Mouse (Mus musculus) heart, postnatal 25 days (tissue): ENCODE data around the gene Cks1b. TPM values are rescaled to one million over a fixed set of nuclear protein-coding genes. Genes with fewer than 3 reads are reported as not detected.
A peak's percentile ranks its signal among the peaks of the same experiment; 100 is the strongest.

Experiments
- DNase-seq: peaks from one replicate; pipeline ENCODE4 v3.0.0; 2022; ENCODE audit warnings: low spot score
- intact Hi-C: fragments of 180-260 bp; cut with DNase I; formaldehyde crosslinking; loops from one replicate; pipeline ENCODE4 v1.15.1; 2025
- total RNA-seq, 2 experiments: library from RNA; stranded (reverse); gene quantifications; 2 replicates each; pipeline ENCODE4 v1.2.3; 2021

The Cks1b gene
- total RNA-seq, 2 experiments from 2014 or later: 4.1 to 4.7 TPM

GRCm38 (mm10) chr3:89386438-89387420 lies 31.5 kb downstream of the Cks1b start:
- no peak for DNase-seq

GRCm38 (mm10) chr3:89385451-89385850 lies 32.7 kb downstream of the Cks1b start:
- DNase-seq: no peak
- intact Hi-C loops: no loop called here

More at GRCm38 (mm10) chr3:89386438-89387420, 31.5 kb downstream of the Cks1b start:
- intact Hi-C loops: no loop called here

GRCm38 (mm10) chr3:89384331-89385076 lies 33.7 kb downstream of the Cks1b start:
- intact Hi-C loops: no loop called here
- DNase-seq: no peak

- intact Hi-C loops: no loop called here
- DNase-seq: no peak
These were observed 34.4 kb downstream of the Cks1b start for GRCm38 (mm10) chr3:89383651-89384255.

GRCm38 (mm10) chr3:89382950-89383349 lies 35.2 kb downstream of the Cks1b start:
- no peak for DNase-seq
- intact Hi-C loops: no loop called here

GRCm38 (mm10) chr3:89382033-89382882 lies 35.9 kb downstream of the Cks1b start:
- intact Hi-C loops: no loop called here
- no peak for DNase-seq

GRCm38 (mm10) chr3:89381233-89381632 lies 37.0 kb downstream of the Cks1b start:
- DNase-seq: no peak
- intact Hi-C loops: no loop called here

GRCm38 (mm10) chr3:89380711-89381110 lies 37.5 kb downstream of the Cks1b start:
- intact Hi-C loops: no loop called here
- no peak for DNase-seq

GRCm38 (mm10) chr3:89380291-89380690 lies 37.9 kb downstream of the Cks1b start:
- no peak for DNase-seq
- intact Hi-C loops: no loop called here

GRCm38 (mm10) chr3:89379388-89380131 lies 38.6 kb downstream of the Cks1b start:
- intact Hi-C loops: no loop called here
- DNase-seq: no peak

- DNase-seq: peak; percentile 76
- intact Hi-C loops: loop anchor here (1.0 kb wide), 1 partner anchor 106 kb away; no protein-coding TSS in a partner anchor
These were observed 39.7 kb downstream of the Cks1b start for GRCm38 (mm10) chr3:89378394-89379067.

- no peak for DNase-seq
- intact Hi-C loops: loop anchor here (1.0 kb wide), 1 partner anchor 106 kb away; no protein-coding TSS in a partner anchor
These were observed 40.4 kb downstream of the Cks1b start for GRCm38 (mm10) chr3:89377831-89378230.

- intact Hi-C loops: no loop called here
- DNase-seq: no peak
These were observed 44.5 kb downstream of the Cks1b start for GRCm38 (mm10) chr3:89373581-89374231.

GRCm38 (mm10) chr3:89367338-89367737 lies 50.8 kb downstream of the Cks1b start:
- intact Hi-C loops: no loop called here
- DNase-seq: no peak

GRCm38 (mm10) chr3:89365486-89366414 lies 52.4 kb downstream of the Cks1b start:
- intact Hi-C loops: no loop called here
- no peak for DNase-seq
